Mouse (Mus musculus) adrenal gland, postnatal 14 days (tissue): Measurements from ENCODE around the gene Lrrc73. TPM values are rescaled to one million over a fixed set of nuclear protein-coding genes. Genes with fewer than 3 reads are reported as not detected.

Source experiments
- DNase-seq: peaks from one replicate; pipeline ENCODE4 v3.0.0; 2021; ENCODE audit warnings: mixed read lengths
- total RNA-seq: library from RNA; stranded (reverse); gene quantifications from 2 replicates; pipeline ENCODE4 v1.2.3, GENCODE M21; 2021

Gene Lrrc73
- total RNA-seq, 1 experiment from 2014 or later: 3.7 TPM

DNA sequence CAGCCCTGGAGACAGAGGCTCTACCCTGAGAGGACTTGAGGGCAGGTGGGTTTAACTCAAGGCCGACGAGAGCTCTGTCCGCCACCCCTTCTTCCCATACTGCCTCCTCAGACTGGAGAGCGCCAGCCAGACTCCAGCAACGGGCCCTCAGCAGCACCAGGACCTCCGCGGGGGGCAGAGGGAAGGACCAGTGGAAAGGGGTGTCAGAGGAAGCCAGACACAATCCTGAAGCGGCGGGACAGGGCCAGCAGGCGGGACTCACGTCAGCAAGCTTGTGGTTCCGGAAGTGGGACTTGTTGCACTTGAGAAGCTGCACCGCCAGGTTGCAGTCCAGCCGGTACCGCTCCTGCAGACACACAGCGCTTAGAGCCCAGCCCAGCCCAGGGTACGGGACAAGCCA lies 6.3 kb downstream of the Lrrc73 start:
- no peak for DNase-seq

GRCm38 (mm10) chr17:46262201-46262694 lies 8.9 kb downstream of the Lrrc73 start:
- DNase-seq: no peak

GRCm38 (mm10) chr17:46265502-46265901 lies 12.2 kb downstream of the Lrrc73 start:
- no peak for DNase-seq

DNA sequence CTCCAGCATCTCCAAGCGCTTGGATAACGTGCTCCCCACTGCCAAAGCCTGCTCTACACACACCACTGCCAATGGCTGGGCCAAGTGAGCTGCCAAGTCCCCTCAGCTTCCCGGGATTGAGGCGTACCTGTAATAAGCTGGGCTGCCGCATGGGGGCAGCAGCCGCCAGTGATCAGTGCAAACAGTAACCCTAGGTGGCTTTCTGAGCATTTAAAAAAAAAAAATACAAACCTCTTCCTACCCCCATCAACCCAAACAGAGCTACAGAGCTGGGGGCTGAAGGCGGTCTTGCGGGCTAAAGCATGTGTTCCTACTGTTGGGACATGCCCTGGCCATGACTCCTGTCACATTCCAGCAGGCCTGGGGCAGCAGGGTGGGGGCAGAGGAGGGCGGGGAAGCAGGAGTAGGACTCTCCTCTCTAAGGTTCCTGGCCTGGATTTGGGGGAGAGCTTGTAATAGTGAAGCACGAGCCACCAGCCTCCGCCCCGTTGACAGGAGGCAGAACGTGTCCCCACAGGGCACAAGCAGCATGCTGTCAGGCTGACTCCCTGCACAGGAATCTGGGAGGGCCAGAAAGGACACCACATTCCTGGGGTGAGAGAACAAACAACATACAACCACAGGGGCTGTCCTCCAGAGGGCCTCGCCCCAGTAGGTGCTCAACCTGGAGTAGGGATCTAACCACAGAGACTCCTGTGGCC lies 12.7 kb downstream of the Lrrc73 start:
- peak; percentile 87 for DNase-seq

DNA sequence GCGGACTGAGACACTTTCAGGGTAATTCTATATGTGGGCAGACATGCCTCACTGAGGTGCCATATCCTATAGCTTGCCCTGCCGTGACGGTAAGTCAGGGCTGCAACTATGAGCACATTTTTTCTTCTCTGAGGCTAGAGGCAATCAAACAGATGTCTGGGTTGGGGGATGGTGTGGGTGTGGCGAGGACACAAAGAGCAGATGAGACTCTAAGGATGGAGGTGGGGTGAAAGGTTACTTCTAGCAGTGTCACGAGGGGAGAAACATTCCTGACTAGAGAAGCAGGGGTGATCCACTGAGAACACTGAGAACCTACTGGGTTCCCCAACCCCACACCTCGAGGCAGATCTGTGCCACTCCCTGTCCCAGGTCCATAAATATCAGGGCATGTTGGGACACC lies 13.7 kb downstream of the Lrrc73 start:
- DNase-seq: no peak

- DNase-seq: no peak
Observed at GRCm38 (mm10) chr17:46267511-46267910, 14.2 kb downstream of the Lrrc73 start.

DNA sequence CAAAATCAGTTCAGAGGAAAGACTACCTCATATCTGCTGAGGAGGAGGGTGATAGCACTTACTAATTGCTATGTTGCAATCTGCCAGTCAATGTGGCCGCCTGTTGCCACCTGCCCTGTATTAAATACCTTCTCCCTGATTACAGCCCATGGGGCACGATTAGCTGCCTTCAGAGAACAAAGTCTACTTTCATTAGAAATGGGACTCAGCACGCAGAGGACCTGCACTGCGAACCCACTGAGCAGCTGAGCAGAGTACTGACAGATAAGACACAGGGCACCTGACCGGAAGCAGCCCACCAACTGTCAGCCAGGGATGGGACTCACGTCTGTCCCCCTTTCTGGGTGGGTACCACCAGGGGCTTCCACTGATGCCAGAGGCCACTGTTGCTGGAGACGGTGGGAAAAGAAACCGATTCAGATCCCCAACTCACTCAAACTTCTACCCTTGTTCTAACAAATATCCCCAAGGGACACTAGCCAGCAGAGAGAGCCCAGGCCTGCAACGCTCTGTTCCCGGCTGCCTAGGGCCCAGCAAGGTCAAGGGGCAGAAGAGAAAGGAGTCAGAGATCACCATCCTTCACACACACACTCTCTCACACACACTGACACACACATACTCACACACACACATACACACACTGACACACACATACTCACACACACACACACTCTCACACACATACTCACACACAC lies 14.8 kb downstream of the Lrrc73 start:
- no peak for DNase-seq

DNA sequence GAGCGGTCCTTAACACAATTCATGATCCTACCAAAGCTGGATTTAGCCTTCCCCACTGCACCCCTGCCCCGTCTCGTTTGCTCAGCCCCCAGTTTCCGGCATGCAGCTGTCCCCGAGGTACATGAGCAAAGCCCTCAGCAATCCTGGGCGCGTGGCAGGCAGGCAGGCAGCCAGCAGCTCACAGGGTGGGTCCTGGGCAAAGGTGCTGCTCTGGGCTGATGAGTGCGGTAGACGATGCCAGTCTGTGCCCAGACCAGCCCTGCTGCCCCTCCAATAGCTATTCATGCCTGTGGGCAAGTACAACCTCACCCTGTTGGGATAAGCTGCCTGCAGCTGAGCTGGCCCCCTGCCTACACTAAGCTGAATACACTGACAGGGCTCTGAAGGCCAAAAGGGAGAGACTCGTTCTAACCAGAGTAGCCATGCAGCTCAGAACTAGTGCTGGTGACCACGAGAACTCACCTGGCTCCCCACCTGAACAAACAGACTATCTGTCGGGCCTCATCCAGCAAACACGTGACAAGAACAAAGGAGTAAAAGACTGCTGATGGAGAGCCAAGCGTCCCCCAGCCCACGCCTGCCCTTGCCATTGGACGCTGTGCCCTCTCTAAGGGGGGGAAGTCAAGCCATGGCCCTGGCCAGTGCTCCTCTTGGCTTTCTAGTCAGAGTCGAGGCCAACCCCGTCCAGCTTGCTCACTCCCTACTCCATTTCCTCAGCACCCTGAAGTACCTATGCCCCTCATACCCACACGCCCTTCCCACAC lies 16.6 kb downstream of the Lrrc73 start:
- no peak for DNase-seq

GRCm38 (mm10) chr17:46272058-46272457 lies 18.7 kb downstream of the Lrrc73 start:
- DNase-seq: no peak

- peak; percentile 68 for DNase-seq
Observed at GRCm38 (mm10) chr17:46272675-46273074, 19.3 kb downstream of the Lrrc73 start.

DNA sequence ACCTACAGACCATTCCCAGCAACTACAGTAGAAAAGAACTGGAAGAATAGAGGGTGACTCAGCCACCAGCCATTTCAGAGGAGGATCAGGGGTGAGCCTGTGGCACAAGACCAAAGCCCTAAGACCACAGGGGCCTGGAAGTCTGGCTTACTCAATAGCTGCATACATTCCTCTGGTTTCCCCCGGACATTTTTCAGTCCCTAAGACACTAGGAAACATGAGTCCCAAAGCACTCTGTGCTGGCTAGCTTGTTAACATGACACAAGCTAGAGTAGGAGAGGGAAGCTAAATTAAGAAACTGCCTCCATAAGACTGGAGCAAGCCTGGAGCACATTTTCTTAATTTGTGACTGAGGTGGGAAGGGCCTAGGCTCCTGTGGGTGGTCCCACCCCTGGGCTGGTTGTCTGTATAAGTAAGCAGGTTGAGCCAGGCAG lies 20.5 kb downstream of the Lrrc73 start:
- DNase-seq: no peak

DNA sequence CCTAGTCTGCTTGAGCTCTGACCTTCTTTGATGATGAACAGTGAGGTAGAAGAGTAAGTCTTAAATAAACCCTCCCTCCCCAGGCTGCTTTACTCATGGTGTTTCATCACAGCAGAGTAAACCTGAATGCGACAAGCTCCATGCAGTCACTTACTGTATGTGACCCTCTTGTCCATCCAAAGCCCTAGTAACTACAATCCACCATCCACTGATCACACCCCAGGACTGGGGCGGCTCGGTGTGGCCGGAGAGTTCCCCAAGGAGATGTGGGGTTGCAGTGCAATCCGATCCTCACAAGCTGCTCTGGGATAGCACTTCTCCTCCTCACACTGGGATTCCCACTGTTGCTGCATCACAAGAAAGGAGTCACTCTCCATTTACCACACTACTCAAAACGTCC lies 21.1 kb downstream of the Lrrc73 start:
- DNase-seq: no peak

DNA sequence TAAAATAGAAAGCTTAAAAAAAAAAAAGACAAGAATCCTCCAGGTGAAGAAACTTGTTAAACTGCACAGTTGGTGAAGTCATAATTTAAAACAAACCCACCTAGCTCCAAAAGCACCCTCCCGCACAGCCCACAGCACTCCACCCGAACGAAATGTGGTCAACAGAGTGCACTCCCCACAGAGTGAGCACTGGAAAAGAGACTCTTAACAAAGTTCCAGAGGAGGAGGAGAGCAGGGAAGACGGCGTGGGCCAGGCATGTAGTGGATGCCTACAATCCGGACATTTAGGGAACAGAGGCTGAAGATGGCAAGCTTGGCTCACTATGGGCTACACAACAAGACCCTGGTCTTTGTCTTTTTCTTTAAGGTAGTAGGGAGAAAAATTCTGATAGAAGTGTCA lies 21.7 kb downstream of the Lrrc73 start:
- DNase-seq: no peak

GRCm38 (mm10) chr17:46275506-46275905 lies 22.2 kb downstream of the Lrrc73 start:
- DNase-seq: no peak

GRCm38 (mm10) chr17:46277586-46277985 lies 24.3 kb downstream of the Lrrc73 start:
- DNase-seq: no peak

- DNase-seq: peak; percentile 73
Observed at GRCm38 (mm10) chr17:46278011-46278765, 24.9 kb downstream of the Lrrc73 start.

GRCm38 (mm10) chr17:46282483-46283123 lies 29.3 kb downstream of the Lrrc73 start, which contains the start of gene Tjap1:
Tjap1 (minus strand) TSS chr17:46283026.
- peak; percentile 95 for DNase-seq

- DNase-seq: no peak
Observed at GRCm38 (mm10) chr17:46283140-46283539, 29.8 kb downstream of the Lrrc73 start.

DNA sequence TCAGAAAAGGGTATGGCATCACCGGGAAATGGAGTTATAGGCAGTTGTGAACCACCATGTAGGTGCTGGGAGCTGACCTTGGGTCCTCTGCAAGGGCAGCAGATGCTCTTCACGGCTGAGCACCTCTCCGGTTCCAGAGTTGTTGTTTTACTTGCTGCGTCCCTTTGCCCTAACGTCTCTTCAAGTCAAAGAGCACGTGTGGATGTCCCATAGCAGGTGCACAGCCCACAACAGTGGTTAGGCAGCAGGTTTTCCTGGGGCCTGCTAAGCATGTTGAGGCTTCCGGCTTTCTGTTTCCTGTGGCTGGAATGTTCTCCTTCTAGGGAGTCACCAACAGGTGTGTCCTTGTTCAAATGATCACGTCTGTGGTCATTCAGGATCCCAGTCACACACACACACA lies 30.6 kb downstream of the Lrrc73 start:
- no peak for DNase-seq

DNA sequence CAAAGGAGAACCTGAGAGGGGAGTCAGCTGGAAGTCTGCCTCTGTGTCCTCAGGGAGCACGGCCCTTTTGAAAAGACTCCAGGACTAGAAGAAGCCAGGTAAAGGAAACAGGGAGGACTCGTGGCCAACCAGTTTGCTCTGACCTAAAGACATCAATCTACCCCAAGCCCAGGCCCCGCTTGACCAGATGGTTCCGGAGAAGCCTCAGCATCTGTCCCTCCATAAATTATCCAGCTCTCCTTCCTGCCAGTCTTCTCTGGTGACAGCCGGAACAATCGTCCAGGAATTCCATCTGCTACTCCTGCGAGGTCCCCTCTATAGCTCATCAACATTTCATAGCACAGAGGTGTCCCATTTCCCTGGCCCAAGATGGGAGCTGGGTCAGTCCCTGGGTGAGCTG lies 31.3 kb downstream of the Lrrc73 start:
- no peak for DNase-seq

- DNase-seq: no peak
Observed at GRCm38 (mm10) chr17:46285407-46285806, 32.1 kb downstream of the Lrrc73 start.

DNA sequence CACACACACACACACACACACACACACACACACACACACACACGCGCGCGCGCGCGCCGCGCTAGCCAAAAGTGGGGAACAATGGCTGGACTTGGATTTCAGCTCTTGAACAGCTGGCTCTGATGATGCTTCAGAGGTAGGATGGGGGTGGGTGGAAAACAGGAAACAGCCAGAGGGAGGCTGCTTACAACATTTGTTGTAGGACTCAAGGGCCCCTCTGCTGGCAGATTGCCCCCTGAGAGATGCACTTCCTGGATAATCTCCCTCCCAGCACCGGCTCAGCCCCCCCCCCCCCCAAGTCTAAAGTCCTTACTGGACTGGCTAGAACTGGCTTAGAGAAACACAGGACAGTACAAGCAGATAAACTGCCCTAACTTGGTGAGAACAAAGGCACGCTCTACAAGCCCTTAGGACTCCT lies 34.4 kb downstream of the Lrrc73 start:
- peak; percentile 72 for DNase-seq
